Mouse (Mus musculus) kidney, adult 8-10 months (tissue): ENCODE results near the gene Calcoco1.
"Not testable (repeated sequence)": the region's sequence is repeated elsewhere in the genome, so short reads cannot be mapped to it uniquely, and the experiment has no call there.

Experiments used
- DNase-seq, 2 experiments: peaks; one replicate each; pipeline ENCODE4 v3.0.0; 2022

The Calcoco1 gene

DNA sequence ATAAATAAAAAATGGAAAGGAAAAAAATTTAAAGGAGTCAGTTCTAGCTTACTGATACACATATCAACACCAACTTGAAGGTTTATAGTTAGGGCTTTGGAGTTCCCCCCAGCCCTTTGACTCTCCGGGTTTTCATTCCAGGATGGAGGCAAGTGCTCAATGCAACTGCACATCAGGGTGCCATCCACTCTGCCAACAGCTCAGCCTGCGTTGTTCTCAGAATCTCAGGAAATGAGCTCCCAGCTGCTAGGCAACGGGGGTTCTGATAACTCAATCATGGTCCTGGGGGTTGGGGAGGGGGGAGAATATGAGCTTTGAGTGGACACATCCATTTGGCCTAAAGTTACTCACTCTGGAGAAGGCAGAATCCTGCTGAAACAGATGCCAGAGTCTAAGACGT is 36.2 kb downstream of the Calcoco1 start:
- DNase-seq, result no peak

DNA sequence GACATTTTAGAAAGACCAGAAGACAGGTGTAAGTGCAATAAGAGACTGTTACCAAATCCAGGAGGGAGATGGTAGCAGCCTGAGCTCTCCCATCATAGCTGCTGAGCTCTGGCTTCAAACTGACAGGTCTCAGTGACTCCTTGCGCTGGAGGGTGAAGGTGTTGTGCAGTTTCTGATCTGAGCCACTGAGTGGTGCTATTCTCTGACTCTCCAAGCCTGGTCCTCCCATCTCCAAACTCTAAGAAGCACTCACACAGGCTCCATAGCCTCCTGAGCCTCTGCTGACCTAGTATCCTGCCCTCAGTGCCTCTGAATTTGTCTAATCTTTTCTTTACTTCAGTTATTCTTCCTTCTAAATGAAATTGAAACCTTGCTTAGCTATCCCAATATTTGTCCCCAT is 38.3 kb downstream of the Calcoco1 start:
- DNase-seq, result no peak

DNA sequence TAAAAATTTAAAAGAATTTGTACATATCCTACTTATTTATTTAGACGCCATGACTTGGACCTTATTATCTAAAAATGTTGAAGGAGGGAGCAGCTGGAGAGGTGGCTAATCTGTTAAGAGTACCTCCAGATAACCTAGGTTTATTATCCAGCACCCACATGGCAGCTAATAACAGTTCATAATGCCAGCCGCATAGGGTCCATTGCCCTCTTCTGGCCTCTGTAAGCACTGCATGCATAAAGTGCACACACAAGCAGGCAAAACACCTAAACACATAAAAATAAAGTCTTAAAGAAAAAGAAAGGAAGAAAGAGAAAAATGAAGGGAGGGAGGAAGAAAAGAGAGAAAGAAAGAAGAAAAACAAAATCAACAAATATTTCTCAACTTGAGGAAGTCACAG is 45.6 kb downstream of the Calcoco1 start:
- DNase-seq, result no peak

DNA sequence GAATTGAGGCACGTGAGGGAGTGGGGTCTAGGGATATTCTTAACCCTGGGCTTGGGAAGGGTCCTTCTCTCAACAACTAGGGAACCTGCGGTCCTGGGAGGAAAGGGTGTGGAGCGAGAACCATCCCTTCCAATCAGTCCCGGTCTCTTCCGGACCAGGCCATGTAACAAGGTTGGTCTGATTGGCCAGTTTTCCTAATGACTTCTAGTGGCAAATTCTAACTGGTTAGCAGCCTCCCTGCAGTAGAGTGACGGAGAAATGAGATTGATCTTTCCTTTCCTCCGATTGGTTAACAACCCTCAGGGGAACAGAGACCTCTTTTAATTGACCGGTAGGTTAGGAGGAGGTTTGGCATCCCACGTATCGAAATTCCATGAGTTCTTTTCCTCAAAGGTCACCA is 48.4 kb downstream of the Calcoco1 start:
- DNase-seq, result peak; percentile 57 to 80

DNA sequence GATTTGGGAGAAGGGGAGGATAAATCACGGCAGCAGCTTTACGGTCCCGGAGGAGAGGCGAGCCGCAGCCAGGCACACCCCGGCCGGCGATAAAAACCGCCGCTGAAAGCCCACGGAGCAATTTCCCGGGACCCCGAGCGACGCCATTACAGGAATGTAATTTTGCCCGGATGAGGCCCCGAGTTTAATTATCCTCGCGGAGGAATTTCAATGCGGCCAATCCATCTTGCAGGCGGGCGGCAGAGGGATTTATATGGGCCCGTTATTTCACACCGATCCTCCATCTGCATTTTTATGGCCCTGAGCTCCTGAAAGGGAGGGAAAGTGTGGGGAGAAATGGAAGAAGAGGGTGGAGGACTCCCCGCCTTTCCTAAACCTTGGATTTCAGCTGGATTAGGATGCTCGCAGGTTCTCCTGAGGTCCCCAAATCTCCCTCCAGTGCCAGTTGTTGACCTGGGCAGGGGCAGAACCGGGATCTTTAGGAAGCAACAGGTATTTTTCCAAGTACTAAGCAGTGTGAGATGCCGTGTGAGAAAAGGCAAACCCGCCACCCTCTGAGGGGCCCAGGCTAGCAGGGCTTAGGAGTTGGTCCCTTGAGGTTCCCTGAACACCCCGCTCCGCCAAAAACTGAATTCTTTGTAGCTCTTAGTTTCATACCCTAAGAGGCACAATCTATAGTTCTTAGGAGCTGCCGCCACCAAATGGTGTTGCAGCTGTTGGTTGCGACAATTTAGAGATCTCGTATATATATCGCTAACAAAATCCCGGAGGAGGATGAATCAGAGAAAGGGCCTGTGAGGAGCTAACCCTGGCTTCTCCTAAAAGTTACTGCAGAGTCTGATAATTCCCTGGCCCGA is 49.5 kb downstream of the Calcoco1 start, which contains the start of gene Atp5g2:
Gene Atp5g2 (minus strand): TSS at position 138 of the 857 bp plus-strand sequence.
- DNase-seq, result peak; percentile 34 to 40

DNA sequence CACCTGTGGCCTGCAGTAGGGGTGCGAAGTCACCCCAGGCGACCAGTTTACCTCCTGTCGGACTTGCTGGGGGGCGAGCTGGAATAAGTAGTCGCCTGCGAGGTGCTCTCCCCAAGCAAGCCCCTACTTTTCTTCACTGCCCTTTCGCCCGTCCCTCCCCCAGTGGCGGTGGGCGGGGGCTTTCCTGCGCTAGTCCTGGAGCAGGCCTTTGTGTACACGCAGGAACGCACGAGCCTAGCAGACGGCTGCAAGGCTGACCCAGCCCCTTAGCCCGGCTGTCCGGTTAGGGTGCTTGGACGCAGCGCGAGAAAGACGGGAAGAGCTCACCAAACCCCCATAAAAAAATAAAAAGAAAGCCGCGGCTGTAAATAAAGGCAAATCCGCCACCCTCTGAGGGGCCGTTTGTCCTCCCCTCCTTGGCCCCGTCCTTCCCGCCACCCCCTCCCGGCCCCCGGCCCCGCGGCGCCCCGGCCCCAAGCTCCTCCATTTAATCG is 50.2 kb downstream of the Calcoco1 start:
- peak; percentile 81 to 87 for DNase-seq

DNA sequence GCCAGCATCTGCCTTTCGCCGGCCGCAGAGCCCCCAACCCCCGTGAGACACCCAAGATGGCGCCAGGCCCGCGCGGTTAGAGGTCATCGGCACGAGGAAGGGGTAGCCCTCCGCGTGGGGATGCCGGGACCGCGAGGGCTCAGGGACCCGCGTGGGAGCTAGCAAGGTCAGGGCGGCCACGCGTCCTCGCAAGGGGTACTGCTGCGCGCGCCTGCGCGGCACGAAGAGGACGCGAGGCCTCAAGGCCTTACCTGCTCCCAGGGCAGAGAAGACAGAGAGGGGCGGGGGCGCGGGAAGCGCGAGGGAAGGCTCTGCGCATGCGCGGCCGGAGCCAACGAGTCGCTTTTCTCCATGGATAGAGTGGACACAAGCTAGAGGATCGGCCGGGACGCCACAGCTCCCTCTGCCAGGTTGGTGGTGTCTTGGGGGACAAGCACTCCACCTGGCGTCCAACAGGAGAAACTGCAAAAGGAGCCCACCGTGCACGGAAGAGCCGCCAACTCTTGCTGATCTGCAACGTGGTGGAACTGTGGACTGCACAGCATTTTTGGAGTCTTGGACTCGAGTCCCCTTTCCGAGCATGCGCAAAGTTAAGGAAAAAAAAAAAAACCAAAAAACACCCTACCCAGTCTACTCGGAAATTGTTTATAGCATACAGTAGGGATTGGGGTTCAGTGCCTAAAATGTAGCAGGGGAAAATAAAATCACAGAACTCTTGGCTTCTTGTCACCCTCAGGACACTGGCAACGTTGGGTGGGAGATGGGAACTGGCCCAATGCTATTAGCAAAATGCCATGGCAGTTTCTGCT is 51.0 kb downstream of the Calcoco1 start:
- DNase-seq, result peak; percentile 98

DNA sequence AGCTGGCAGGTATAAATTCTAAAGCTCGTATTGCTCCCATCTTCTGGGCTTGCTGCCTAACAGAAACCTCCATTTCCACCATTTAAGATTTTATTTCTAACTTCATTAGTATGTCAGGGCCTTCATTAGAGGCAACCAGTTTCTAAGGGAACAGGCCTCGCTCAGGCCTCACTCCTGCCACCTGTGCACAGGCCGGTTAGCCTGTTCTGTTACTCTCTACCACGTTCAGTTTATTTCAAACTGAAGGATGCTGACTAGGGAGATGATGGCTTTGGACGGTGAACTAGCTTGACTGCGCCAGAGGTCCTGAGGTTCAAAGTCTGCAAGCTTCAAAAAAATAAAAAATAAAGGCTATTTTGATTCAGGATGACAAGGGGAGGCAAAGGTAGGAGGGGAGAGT is 51.7 kb downstream of the Calcoco1 start:
- peak in 1 of 2 experiments; percentile 50 for DNase-seq

DNA sequence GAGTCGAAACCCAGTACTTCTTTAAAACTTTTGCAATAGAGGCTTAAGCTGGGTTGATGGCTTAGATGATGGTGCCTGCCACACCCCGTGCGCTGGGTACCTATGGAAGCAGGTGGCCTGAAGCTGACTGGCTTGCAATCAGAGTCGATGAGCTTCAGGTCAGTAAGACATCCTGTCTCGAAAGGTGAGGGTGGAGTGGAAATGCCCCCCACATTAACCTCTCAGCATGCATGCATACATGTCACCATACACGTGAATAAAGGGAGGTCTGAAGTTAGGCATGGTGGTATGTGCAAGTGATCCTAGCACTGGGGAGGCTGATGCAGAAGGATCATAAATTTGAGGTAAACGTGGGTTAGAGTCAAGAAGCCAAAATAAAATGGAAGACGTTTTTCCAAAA is 52.4 kb downstream of the Calcoco1 start:
- no peak for DNase-seq

DNA sequence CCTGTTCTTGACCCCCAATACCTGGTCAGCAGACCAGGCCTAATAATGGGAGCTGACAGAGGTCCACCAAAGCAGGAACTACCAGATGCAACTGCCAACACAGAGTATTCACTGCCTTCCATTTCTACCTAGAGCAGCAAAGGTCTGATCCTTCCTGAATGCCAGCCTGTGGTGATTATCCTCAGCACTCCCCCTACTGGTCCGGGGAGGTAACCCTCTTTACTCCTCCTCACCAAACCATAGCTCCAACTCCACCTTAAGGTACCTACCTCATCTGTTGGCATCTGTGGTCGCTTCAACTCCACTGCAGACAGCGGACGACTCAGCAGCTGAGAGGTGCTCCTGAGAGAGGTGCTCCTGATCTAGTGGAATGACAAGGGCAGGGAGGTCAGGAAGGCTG is 56.5 kb downstream of the Calcoco1 start:
- peak; percentile 35 to 63 for DNase-seq

DNA sequence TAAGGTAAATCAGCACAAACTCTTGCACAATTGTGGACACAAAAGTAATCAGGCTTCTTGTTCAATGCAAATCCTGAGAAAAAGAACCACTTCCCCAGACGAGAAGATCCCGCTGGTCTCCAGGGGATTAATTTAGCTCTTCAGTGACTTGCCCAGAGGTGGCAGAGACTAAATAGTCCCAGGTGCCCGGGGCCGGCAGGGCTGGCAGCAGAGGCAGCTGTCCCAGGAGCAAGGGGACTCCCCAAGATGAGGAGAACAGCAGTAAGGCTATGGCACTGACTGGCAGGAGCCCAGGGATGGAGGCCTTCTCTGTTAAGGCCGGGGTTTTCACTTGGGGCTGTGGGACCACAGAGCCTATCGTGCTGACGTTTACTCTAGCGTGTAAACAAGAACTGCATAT is 58.2 kb downstream of the Calcoco1 start:
- no peak for DNase-seq

DNA sequence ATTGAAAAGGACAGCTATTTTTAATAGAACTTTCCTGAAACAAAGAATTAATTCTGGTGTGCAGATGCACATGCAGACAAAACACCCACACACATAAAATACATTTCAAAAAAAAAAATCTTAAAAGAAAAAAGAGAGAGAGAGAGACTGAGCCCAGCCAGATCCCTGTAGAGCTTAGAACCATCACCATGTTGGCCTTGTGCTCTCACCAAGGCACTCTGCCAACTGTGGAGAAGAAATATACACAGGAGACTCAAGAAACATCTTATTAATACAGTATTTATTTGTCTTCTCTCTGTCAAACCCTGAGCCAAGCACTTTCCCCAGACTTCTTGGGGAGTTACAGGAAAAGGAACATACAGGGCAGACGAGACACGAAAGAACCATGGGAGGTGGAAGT is 59.4 kb downstream of the Calcoco1 start:
- DNase-seq, result not testable (repeated sequence)

DNA sequence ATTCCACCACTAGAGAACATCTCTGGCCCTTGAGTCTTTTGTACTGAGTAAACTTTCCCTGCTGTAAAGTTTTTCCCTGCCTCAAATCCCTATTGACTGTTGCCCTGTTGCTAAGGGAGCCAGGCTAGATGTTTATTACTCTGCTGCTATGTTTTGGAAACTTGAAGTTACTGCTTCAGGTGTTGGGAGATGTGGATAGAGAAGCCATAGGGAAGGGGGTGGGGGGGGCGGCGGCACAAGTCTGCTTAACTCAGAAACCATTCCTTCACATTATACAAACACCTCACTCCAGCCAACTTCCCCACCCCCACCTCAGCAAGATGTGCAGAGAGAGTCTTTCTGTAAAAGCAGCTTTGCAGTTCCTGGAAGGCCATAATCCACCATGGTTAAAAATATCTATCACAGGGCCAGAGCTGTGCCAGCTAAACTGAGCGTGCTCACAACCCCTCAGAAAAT is 64.0 kb downstream of the Calcoco1 start:
- no peak for DNase-seq
